Mouse (Mus musculus) B cell, adult 2 months (primary cell): ENCODE results near the gene Ccdc172.

Source experiments
- DNase-seq, 2 experiments: peaks; one replicate each; pipeline ENCODE4 v3.0.0; 2022

Ccdc172 gene

DNA sequence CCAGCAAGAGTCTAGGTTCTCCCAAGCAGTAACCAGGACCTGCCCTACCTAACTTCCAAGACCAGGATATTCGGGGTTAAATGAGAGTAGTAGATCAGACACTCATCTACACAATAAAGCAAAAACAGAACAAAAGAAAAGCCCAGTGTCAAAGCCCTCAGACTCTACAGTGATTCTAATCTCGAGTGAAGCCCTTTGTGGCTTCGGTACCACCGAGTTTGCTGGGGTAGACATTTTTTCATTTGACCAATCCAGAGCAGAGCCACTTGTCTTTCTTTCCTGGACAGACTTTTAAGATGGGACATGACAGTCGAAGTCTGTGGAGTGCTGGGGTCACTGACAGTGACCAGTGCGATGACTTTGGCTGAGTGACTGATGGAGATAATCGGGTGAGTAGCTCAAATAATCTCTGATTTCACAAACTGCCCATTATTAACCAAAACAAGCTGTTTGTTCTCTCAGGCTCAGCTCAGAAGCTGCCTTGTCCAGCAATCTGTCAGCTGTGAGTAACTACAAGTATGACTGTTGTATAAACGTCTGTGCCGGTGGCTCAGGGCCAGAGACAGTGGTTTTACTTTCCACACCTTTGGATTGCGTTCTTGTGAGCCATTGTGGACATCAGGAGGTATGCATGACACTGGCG is 60.8 kb downstream of the Ccdc172 start:
- DNase-seq, result no peak

DNA sequence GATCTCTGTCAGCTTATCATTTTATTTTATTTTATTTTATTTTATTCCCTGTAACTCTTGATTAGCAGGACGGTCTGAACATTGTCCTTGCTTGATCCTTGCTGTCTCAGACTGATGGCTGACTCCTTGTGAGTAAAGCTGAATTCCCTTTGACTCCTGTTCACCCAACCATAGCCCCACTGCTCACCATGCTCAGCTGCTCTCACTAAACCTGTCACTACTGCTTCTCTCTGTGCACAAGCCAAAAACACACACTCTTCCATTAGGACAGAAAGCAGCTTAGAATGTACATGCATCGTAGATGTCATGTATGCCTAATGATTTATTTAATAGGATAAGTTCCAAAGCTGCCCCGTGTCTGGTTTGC is 61.3 kb downstream of the Ccdc172 start:
- DNase-seq, result no peak

DNA sequence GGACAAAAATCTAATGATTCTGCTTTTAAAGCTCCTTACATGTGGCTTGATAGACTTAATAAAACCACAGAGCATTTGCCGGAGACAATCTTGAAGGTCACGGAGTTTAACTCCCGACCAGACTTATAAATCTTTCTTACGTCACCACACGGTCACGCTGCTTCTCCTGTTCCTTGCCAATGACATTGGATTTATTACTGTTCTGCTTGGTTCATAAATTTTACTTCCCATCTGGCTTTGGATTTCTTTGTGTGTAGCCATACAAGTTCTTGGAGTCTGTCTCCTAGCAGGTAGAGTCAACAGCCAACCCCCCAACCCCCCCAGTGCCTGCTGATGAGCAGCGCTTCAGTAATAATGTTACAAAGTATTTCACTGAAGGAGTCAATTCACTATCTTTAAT is 70.2 kb downstream of the Ccdc172 start:
- no peak for DNase-seq

DNA sequence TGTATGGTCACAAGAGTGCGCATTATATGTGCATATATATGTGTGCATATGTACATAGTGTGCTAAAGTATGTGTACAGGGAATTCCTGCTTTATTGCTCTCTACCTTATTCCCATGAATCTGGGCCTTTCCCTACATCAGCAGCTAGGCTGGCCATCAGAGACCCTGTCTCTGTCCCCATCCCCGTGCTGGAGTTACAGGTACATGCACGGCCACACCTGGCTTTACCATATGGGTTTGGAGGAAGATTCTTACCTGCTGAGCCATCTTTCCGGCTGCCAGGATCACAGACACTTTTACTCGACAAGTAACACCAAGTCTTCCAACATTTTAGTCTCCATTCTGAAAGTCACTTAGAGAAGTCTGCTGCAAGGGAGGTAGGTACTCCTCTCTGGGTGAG is 71.2 kb downstream of the Ccdc172 start:
- DNase-seq, result no peak

DNA sequence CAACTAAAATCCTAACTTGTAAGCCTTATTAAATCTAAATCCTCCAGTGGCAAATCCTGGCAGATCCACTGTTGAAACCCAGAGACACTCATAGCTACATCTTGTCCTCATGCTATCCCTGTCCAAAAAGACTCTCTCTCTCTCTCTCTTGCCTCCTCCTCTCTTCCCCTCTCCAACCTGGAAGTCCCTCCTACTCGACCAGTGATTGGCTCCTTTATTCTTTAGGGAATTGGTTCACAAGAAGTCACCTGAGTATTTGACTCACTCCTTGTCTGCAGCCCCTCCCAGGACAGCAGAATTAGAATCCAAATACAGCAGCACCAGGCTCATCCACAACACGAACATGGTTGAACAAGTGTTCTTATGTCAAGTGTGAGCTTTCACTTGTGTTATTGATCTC is 74.3 kb downstream of the Ccdc172 start:
- DNase-seq, result no peak

DNA sequence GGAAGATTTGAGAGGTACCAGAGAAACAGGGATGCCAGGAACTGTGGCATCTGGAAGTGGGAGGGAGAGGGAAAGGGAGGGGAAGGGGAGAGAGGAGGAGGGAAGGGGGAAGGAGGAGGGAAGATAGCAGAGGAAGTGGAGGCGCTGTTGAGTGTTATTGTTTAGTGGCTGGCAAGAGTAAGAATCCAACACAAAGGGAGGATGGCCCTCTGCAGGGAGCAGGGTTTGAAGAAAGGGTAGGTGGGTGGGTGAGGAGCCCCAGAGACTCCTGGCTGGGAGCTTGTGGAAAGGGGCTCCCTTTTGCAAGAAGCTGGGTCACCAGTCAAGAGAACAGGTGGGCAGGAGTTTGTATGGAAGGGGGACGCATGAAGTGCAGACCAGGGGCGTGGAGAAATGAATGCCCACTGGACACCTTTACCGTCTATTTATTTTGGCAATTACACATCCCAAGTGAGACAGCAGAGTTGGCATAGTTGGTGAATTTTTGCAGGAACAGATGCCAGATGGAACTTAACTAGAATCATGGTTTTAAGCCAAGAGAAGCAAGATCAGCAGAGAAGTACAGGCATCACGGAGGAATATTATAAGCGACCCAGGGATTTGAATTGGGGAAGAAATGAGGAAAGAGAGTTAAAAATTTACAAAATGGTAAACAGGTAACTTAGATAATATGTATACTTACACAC is 78.6 kb downstream of the Ccdc172 start:
- no peak for DNase-seq

DNA sequence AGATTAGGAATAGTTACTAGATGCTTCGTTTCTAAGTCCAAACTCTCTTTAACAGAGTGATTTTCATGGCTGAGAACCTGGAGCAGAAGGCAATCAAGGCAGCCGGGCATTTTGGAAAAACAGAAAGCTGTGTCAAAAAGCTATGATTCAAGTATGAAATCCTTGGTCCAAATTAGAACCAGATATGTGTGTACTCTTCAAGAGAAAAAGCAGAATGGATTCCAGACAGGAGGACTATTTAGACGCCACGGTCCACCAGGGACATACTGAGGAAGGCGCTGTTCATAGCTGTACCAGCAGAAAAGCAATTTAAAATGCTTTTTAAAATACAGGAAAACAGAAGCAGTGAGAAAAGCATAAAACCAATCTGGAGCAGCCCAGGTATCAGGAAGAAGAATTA is 88.6 kb downstream of the Ccdc172 start:
- DNase-seq, result no peak
